Mouse (Mus musculus) lung, postnatal 0 days (tissue): ENCODE data around the gene Slfnl1.

Experiments
- CTCF ChIP-seq: IDR thresholded peaks from 2 replicates; pipeline ENCODE4 v1.5.1; 2016; ENCODE audit warnings: antibody characterized with exemption, mild to moderate bottlenecking
- EP300 ChIP-seq: IDR thresholded peaks from 2 replicates; pipeline ENCODE4 v1.6.1; 2016; ENCODE audit warnings: antibody characterized with exemption, mild to moderate bottlenecking, control low read depth

DNA sequence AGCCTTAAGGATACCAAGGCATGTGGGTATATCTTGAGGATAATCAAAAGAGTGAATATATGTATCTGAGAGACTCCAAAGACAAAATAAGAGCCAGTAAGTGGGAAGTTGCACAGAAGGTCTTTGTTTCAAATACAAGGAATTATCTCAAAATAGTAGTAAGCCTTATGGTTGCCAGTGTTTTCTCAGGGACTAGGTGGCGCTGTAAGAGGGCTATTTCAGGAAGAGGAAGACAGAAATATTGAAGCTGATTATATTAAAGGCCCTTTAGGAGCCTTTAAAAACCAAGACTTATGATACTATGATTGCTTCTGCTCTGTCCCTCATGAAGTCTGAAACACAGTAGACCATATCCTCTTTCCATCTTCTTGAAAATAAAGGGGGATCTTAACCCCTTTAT lies 25.1 kb upstream of the Slfnl1 start:
- peak; percentile 18; the same call in 1 of the 2 replicates for TF ChIP-seq CTCF
- no peak for TF ChIP-seq EP300
